Mouse (Mus musculus) heart, embryonic 14.5 days (tissue): ENCODE measurements around the gene Aox2. TPM values are rescaled to one million over a fixed set of nuclear protein-coding genes. Genes with fewer than 3 reads are reported as not detected.

ENCODE experiments used
- ATAC-seq: fragments of 200-750 bp; cut with Nextera tagmentation; 2 replicates; pipeline ENCODE4 v1.8.0; 2017; ENCODE audit warnings: low read depth, moderate TSS enrichment; ENCODE audit not compliant: insufficient number of reproducible peaks, insufficient read depth, low FRiP score
- H3K27ac ChIP-seq, 2 experiments: fragments of 200-500 bp in 1 of 2; fragments of 300-500 bp in 1 of 2; sonication (generic) in 1 of 2; replicated peaks in 1 of 2; 2 replicates each; pipeline ENCODE4 v1.5.1; 2012 to 2014; ENCODE audit warnings: low read depth in 2 of 2, low read length in 2 of 2, control low read depth in 1 of 2, mild to moderate bottlenecking in 1 of 2, mixed read lengths in 1 of 2; ENCODE audit not compliant: control insufficient read depth in 1 of 2, insufficient read depth in 1 of 2
- H3K27me3 ChIP-seq: fragments of 300-500 bp; sonication (generic); 2 replicates; pipeline ENCODE4 v1.6.1; 2014; ENCODE audit warnings: mild to moderate bottlenecking, low read length, control low read depth; ENCODE audit not compliant: control insufficient read depth, insufficient read depth
- H3K36me3 ChIP-seq: fragments of 300-500 bp; sonication (generic); 2 replicates; pipeline ENCODE4 v1.6.1; 2014; ENCODE audit warnings: mild to moderate bottlenecking, control low read depth, low read length, mixed read lengths; ENCODE audit not compliant: control insufficient read depth, insufficient read depth
- H3K4me1 ChIP-seq, 2 experiments: fragments of 200-500 bp in 1 of 2; fragments of 300-500 bp in 1 of 2; sonication (generic) in 1 of 2; 2 replicates each; pipeline ENCODE4 v1.6.1; 2012 to 2014; ENCODE audit warnings: low read length in 2 of 2, control low read depth in 1 of 2, mixed read lengths in 1 of 2; ENCODE audit not compliant: control insufficient read depth in 2 of 2, insufficient read depth in 2 of 2
- H3K4me2 ChIP-seq: fragments of 300-500 bp; sonication (generic); 2 replicates; pipeline ENCODE4 v1.6.1; 2014; ENCODE audit warnings: mild to moderate bottlenecking, low read length
- H3K4me3 ChIP-seq, 2 experiments: fragments of 200-500 bp in 1 of 2; fragments of 300-500 bp in 1 of 2; sonication (generic) in 1 of 2; 2 replicates each; pipeline ENCODE4 v1.5.1; 2012 to 2014; ENCODE audit warnings: low read length in 2 of 2, mild to moderate bottlenecking in 2 of 2, control low read depth in 1 of 2, low read depth in 1 of 2, moderate library complexity in 1 of 2; ENCODE audit not compliant: control insufficient read depth in 1 of 2, insufficient read depth in 1 of 2
- H3K9ac ChIP-seq: fragments of 300-500 bp; sonication (generic); 2 replicates; pipeline ENCODE4 v1.6.1; 2014; ENCODE audit warnings: mild to moderate bottlenecking, low read length
- H3K9me3 ChIP-seq: fragments of 300-500 bp; sonication (generic); 2 replicates; pipeline ENCODE4 v1.6.1; 2016; ENCODE audit warnings: low read length, control low read depth; ENCODE audit not compliant: control insufficient read depth
- WGBS: fragments of 180-500 bp; shearing (Covaris S2); extraction: QIAGEN DNeasy Blood & Tissue Kit; methylation state at CpG from one replicate; pipeline ENCODE4 v1.1.7; 2014; 5-methylcytosine and 5-hydroxymethylcytosine counted together
- polyA plus RNA-seq: library from polyadenylated mRNA; unstranded; fragments of >200 nt; fragmentation: Nextera tagmentation; extraction: Ambion mirVana; gene quantifications from 2 replicates; pipeline ENCODE4 v1.2.1, GENCODE M21; 2014

Gene Aox2
- polyA plus RNA-seq, 1 experiment from 2014 or later: not detected

DNA sequence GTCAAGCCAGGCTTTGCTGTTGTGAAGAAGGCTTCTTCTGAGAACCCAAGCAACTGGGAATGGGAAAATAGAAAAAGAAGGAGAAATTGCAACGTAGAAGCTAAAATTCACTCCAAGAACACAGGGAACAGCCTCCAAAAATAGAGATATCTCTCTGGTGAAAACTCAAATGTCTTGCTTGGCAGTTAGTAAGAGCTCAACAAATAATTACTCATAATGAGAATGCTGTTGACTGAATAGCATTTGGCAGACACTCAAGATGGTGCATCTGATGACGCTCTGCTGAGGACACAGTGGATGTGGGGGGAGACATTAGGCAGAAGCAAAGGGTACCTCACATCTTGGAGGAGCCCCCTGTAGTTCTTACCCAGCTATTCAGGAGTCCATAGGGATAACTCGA lies 10.0 kb downstream of the Aox2 start:
- no peak overlapping the region for H3K4me2 ChIP-seq
- ATAC-seq: no peak
- no peaks in the 10 kb centered on the region for H3K36me3 ChIP-seq
- H3K9ac ChIP-seq: no peak overlapping the region
- H3K4me3 ChIP-seq: no peak overlapping the region
- no peaks in the 10 kb centered on the region for H3K9me3 ChIP-seq
- H3K27ac ChIP-seq: no peak overlapping the region
- peaks cover 5 to 7% of the 10 kb centered on the region in 2 experiments; a peak in 3 of 4 replicates for H3K4me1 ChIP-seq
- no peaks in the 10 kb centered on the region for H3K27me3 ChIP-seq
- 77% methylated on average over 3 of the region's 3 CpGs for WGBS

- Histone ChIP-seq H3K9me3 (no peaks in the 10 kb centered on the region), H3K9ac (peak overlapping the region; percentile 44; the same call in 1 of the 2 replicates), H3K4me2 (peak overlapping the region; percentile 40), H3K4me1 (peaks cover 5 to 7% of the 10 kb centered on the region in 2 experiments; a peak in 3 of 4 replicates), H3K36me3 (no peaks in the 10 kb centered on the region), H3K4me3 (peak overlapping the region in 1 of 2 experiments; percentile 13; a peak in 3 of 4 replicates), H3K27me3 (no peaks in the 10 kb centered on the region), H3K27ac (no peak overlapping the region)
- no peak for ATAC-seq
- WGBS: 32% methylated on average over 16 of the region's 16 CpGs
Observed at GRCm38 (mm10) chr1:58289863-58290469, 11.8 kb downstream of the Aox2 start.

DNA sequence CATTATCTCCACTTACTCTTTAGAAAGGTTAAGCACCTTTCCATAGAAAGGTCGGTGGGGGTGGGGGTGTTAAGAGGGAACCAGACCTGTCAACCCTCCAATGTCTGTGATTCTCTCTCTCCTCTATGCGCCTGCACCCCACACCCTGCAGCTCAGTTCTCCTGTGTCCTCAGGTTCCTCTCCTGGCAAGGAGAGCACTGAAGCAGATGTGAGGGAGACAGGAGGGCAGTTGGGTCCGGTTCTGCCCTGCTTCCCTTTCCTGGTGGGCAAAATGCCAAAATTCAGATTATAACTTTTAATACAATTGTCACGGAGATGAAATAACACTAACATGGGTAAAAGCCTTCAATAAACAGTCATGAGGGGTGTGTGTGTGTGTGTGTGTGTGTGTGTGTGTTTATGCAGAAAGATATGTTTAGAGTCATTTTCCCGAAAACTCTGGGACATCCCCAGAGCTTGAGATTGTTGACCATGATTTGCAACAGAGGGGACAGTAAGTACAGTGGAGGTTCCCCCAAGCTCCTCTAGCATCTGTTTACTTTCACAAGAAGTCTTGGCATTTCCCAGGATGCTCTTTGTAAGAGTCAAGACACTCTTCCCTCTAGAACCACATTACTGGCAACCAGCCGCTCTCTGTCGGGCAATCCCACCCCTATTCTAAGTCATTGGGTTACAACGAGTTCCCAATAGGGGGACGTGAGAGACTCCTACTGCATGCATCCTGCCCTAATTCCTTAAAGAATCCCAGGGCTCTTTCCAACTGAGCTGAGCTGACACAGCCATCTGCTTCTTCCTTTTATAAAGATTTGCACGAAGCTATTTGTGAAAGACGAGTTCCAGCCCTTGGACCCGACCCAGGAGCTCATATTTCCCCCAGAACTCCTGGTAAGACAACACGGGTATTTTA lies 13.5 kb downstream of the Aox2 start:
- Histone ChIP-seq H3K27ac (no peak overlapping the region), H3K36me3 (no peaks in the 10 kb centered on the region), H3K27me3 (no peaks in the 10 kb centered on the region), H3K4me2 (no peak overlapping the region), H3K4me3 (no peak overlapping the region), H3K4me1 (peaks cover 5 to 7% of the 10 kb centered on the region in 2 experiments; a peak in 3 of 4 replicates), H3K9me3 (no peaks in the 10 kb centered on the region), H3K9ac (no peak overlapping the region)
- WGBS: 48% methylated on average over 13 of the region's 13 CpGs
- ATAC-seq: no peak

GRCm38 (mm10) chr1:58294730-58295129 lies 16.6 kb downstream of the Aox2 start:
- Histone ChIP-seq H3K4me2 (no peak overlapping the region), H3K9me3 (no peaks in the 10 kb centered on the region), H3K9ac (no peak overlapping the region), H3K4me3 (no peak overlapping the region), H3K36me3 (no peaks in the 10 kb centered on the region), H3K27ac (no peak overlapping the region), H3K27me3 (no peaks in the 10 kb centered on the region), H3K4me1 (peaks cover 3 to 7% of the 10 kb centered on the region in 2 experiments; a peak in 3 of 4 replicates)
- no peak for ATAC-seq
- WGBS: 75% methylated on average over 5 of the region's 5 CpGs

DNA sequence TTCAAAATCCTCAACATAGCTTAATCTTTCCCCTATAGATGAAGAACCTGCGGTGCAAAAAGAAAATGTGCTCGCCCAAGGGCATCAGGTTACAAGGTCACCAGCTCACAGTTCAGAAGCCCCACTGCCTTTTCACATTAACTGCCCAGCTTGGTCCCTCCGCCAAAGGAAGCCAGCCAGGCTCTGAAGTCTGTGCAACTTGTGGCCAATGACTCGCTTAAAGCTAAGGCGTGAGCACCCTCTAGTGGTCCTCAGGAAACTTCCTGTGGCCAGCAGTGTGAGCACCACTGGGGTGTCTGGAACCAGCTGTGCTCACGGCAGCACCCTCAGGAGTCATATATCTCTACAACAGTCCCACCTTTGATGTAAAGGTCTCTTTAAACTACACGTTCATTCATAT lies 18.2 kb downstream of the Aox2 start:
- Histone ChIP-seq H3K4me3 (no peak overlapping the region), H3K4me1 (peaks cover 0 to 2% of the 10 kb centered on the region in 2 experiments; a peak in 1 of 4 replicates), H3K9me3 (no peaks in the 10 kb centered on the region), H3K27me3 (no peaks in the 10 kb centered on the region), H3K9ac (no peak overlapping the region), H3K27ac (no peak overlapping the region), H3K36me3 (no peaks in the 10 kb centered on the region), H3K4me2 (no peak overlapping the region)
- ATAC-seq: no peak
- WGBS: 4% methylated on average over 7 of the region's 7 CpGs

DNA sequence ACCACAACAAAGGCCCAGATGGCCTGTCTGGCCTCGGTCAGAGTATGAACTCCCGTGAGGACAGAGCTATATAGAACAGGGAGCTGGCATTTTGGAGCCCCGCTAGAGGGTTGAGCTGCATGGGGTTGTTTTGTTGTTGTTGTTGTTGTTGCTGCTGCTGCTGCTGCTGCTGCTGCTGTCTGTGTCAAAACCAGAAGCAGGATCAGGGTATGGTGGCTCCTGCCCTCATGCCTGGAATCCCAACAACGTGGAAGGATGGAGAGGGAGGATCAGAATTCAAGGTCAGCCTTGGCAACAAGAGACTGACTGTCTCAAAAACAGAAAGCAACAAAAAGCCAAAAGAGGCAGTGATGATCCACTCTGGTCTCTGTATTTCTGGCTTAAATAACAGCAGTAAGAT lies 18.7 kb downstream of the Aox2 start:
- no peak for ATAC-seq
- Histone ChIP-seq H3K4me2 (no peak overlapping the region), H3K4me1 (no peaks in the 10 kb centered on the region), H3K27ac (no peak overlapping the region), H3K27me3 (no peaks in the 10 kb centered on the region), H3K4me3 (no peak overlapping the region), H3K9me3 (no peaks in the 10 kb centered on the region), H3K9ac (no peak overlapping the region), H3K36me3 (no peaks in the 10 kb centered on the region)
- WGBS: 58% methylated on average over 4 of the region's 4 CpGs

DNA sequence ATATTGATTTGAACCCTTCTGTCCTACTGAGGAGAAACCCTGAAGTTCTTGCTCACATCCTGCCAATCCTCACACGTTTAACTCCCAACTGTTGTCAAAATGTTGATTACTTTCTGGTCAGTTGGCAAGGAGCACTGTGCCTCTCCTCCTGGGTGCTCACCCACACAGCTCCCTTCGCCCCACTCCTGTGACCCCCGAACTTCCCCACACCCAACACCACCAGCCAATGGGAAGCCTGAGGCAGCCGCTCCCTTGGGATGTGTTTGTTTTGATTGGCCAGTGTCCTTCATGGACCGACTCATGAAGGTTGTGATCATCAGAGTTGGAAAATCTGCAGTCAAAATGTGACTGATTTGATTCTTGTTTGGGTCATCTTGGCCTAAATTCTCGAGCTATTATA lies 20.2 kb downstream of the Aox2 start:
- ATAC-seq: no peak
- 63% methylated on average over 6 of the region's 6 CpGs for WGBS

More for the DNA sequence above, 20.2 kb downstream of the Aox2 start:
- Histone ChIP-seq H3K27ac (no peak overlapping the region), H3K4me3 (no peak overlapping the region), H3K36me3 (no peaks in the 10 kb centered on the region), H3K9me3 (no peaks in the 10 kb centered on the region), H3K9ac (no peak overlapping the region), H3K4me1 (0 out of 4 replicates have a peak, but pooled peaks cover 0 to 2% of the 10 kb centered on the region in 2 experiments), H3K4me2 (no peak overlapping the region), H3K27me3 (no peaks in the 10 kb centered on the region)
